Mouse (Mus musculus) hindbrain, embryonic 14.5 days (tissue): ENCODE results near the gene Fmnl1. TPM values are rescaled to one million over a fixed set of nuclear protein-coding genes. Genes with fewer than 3 reads are reported as not detected.

ENCODE experiments used
- ATAC-seq: fragments of 200-750 bp; cut with Nextera tagmentation; 2 replicates; pipeline ENCODE4 v1.8.0; 2017; ENCODE audit warnings: moderate number of reproducible peaks, mild to moderate bottlenecking, moderate TSS enrichment, moderate library complexity; ENCODE audit not compliant: low FRiP score
- DNase-seq: peaks from one replicate; pipeline ENCODE4 v3.0.0-alpha.2; 2015; ENCODE audit warnings: low spot score
- H3K27ac ChIP-seq: fragments of 300-500 bp; sonication (generic); 2 replicates; pipeline ENCODE4 v1.5.1; 2014; ENCODE audit warnings: mild to moderate bottlenecking, moderate library complexity
- H3K27me3 ChIP-seq: fragments of 300-500 bp; sonication (generic); 2 replicates; pipeline ENCODE4 v1.6.1; 2014; ENCODE audit warnings: mild to moderate bottlenecking, low read length, mixed read lengths; ENCODE audit not compliant: control insufficient read depth, insufficient read depth
- H3K36me3 ChIP-seq: fragments of 300-500 bp; sonication (generic); replicated peaks from 2 replicates; pipeline ENCODE4 v1.6.1; 2014; ENCODE audit not compliant: control insufficient read depth, insufficient read depth
- H3K4me1 ChIP-seq: fragments of 300-500 bp; sonication (generic); replicated peaks from 2 replicates; pipeline ENCODE4 v1.6.1; 2014; ENCODE audit warnings: antibody characterized with exemption, low read length, mixed read lengths; ENCODE audit not compliant: control insufficient read depth, insufficient read depth
- H3K4me2 ChIP-seq: fragments of 300-500 bp; sonication (generic); replicated peaks from 2 replicates; pipeline ENCODE4 v1.6.1; 2014; ENCODE audit warnings: mild to moderate bottlenecking, moderate library complexity
- H3K4me3 ChIP-seq: fragments of 300-500 bp; sonication (generic); replicated peaks from 2 replicates; pipeline ENCODE4 v1.5.1; 2014; ENCODE audit warnings: mild to moderate bottlenecking, low read length
- H3K9ac ChIP-seq: fragments of 300-500 bp; sonication (generic); 2 replicates; pipeline ENCODE4 v1.6.1; 2014
- H3K9me3 ChIP-seq: fragments of 300-500 bp; sonication (generic); 2 replicates; pipeline ENCODE4 v1.6.1; 2016; ENCODE audit warnings: low read length; ENCODE audit not compliant: control insufficient read depth
- WGBS: fragments of 180-500 bp; shearing (Covaris S2); extraction: QIAGEN DNeasy Blood & Tissue Kit; methylation state at CpG from one replicate; pipeline ENCODE4 v1.1.7; 2014; 5-methylcytosine and 5-hydroxymethylcytosine counted together
- polyA plus RNA-seq: library from polyadenylated mRNA; unstranded; fragments of >200 nt; fragmentation: Nextera tagmentation; extraction: Ambion mirVana; gene quantifications from 2 replicates; pipeline ENCODE4 v1.2.1, GENCODE M21; 2014

Gene Fmnl1
- polyA plus RNA-seq, 1 experiment from 2014 or later, result 6.1 TPM

DNA sequence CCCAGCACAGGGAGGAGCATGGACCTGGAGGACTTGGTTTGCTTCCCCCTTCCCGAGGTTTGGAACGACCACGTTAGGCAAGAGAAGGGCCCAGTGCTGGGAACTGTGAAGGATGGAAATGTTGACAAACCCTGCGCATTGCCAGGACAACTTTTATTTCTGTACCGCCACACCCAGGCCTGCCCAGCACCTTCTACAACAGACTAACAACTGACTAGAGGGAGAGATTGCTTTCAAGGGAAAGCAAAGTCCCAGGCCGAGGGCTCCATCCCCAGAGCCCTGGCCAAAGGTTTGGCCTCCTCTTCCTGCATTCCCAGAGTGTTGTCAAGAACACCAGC is 30.2 kb upstream of the Fmnl1 start:
- Histone ChIP-seq H3K4me2 (no peak overlapping the region), H3K27ac (peak overlapping the region; percentile 51; the same call in 1 of the 2 replicates), H3K27me3 (no peaks in the 10 kb centered on the region), H3K4me3 (no peak overlapping the region), H3K4me1 (peaks cover 28% of the 10 kb centered on the region), H3K9ac (peak overlapping the region; percentile 6; the same call in 1 of the 2 replicates), H3K36me3 (peaks cover 19% of the 10 kb centered on the region), H3K9me3 (no peaks in the 10 kb centered on the region)
- ATAC-seq, result no peak
- WGBS, result 60% methylated on average over 6 of the region's 6 CpGs
- DNase-seq, result no peak

DNA sequence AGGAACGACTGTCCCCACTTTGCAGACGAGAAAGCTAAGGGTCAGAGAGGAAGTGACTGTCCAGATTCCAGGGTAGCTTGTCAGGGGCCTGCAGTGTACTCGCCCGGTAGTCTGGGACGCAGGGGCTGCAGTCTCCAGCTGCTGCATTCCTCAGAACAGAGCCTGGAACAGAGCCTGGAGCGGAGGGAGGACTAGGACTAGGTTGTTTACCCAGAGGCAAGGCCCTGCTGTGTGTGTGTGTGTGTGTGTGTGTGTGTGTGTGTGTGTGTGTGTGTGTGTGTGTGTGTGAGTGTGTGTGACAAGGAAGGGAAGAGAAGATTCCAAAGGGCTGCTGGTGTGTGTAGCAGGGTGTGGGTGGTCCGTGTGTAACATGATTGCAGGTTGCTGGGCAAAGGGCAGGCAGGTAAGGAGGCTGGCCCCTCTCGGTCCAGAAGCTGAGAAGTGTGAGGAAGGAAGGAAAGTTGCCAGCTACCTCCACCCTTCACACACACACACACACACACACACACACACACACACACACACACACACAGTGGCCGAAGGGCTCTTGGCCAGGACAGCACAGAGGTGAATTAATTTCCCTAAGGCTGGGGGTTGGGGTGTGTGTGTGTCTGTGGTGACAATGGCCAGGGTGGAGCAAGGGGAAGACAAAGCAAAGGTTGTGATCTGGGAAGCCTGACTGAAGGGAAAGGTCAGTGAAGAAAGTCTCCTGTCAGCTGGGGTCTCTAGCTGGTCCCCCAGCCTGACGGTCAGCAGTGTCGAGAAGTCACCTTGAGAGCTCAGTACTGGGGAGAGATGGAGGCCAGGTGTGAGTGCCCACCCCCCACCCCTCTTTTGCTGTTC is 29.6 kb upstream of the Fmnl1 start:
- Histone ChIP-seq H3K4me1 (peaks cover 24% of the 10 kb centered on the region), H3K27ac (peak overlapping the region; percentile 73), H3K27me3 (no peaks in the 10 kb centered on the region), H3K4me2 (peak overlapping the region; percentile 61; the same call in 1 of the 2 replicates), H3K9me3 (no peaks in the 10 kb centered on the region), H3K9ac (peak overlapping the region; percentile 6; the same call in 1 of the 2 replicates), H3K4me3 (no peak overlapping the region), H3K36me3 (peaks cover 19% of the 10 kb centered on the region)
- DNase-seq, result no peak
- no peak for ATAC-seq
- WGBS, result 23% methylated on average over 11 of the region's 11 CpGs

DNA sequence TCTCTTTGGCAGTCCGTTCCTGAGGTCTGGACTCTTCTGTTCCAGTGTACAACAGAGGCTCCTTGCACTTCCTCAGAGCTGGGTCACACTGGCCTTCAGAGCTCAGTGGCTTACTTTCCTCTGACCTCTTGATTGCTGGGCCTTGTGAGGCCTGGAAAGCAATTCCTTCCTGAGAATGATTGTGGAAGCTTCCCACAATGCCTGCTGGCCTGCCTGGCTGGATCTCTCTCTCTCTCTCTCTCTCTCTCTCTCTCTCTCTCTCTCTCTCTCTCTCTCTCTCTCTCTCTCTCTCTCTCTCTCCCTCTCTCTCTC is 29.0 kb upstream of the Fmnl1 start:
- ATAC-seq (no peak), DNase-seq (no peak)
- H3K4me2 ChIP-seq, result peak overlapping the region; percentile 61
- H3K27ac ChIP-seq, result peak overlapping the region; percentile 92
- peaks cover 24% of the 10 kb centered on the region for H3K4me1 ChIP-seq
- no peaks in the 10 kb centered on the region for H3K9me3 ChIP-seq
- peaks cover 19% of the 10 kb centered on the region for H3K36me3 ChIP-seq
- no peak overlapping the region for H3K9ac ChIP-seq
- no peaks in the 10 kb centered on the region for H3K27me3 ChIP-seq
- 17% methylated on average over 1 of the region's 1 CpGs for WGBS
- H3K4me3 ChIP-seq, result no peak overlapping the region

DNA sequence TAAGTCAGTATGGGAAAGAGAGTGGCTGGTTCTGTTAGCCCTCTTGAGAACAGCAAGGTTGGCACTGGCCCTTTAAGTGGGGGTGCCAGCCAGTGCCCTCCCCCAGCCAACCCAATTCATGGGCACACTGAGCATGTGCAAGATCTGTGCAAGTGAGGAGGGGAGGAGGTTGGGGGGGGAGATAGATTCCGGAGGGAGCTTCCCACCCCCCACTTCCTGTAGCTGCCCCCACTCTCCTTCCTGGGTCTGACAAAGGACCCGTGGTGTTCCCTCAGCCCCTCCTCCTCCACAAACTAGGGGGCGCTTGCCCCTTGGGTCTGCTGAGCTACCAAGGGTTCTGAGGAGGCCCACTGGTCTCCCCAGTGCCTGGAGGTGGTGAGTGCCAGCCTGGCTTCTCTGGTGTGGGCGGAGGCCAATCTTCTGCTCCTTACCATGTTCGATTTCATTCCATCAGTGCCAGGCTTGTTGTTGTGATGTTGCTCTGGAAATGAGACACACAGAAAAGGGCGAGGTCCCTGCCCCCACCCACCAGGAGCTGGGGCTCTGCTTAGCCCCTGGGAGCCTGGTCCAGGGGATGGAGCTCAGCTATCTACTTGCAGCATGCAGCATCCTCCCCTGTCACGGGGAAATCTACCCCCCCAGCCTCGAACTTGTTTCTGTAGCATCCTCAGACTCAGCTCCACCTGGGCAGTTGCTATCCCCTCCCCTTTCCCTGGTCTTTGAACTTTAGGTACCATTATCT is 28.3 kb upstream of the Fmnl1 start:
- 20% methylated on average over 8 of the region's 8 CpGs for WGBS
- ATAC-seq (peak; percentile 93), DNase-seq (peak; percentile 80)
- Histone ChIP-seq H3K4me1 (peaks cover 24% of the 10 kb centered on the region), H3K27me3 (no peaks in the 10 kb centered on the region), H3K27ac (peak overlapping the region; percentile 92), H3K4me3 (peak overlapping the region; percentile 25), H3K4me2 (peak overlapping the region; percentile 61), H3K36me3 (peaks cover 19% of the 10 kb centered on the region), H3K9ac (peak overlapping the region; percentile 58), H3K9me3 (no peaks in the 10 kb centered on the region)

DNA sequence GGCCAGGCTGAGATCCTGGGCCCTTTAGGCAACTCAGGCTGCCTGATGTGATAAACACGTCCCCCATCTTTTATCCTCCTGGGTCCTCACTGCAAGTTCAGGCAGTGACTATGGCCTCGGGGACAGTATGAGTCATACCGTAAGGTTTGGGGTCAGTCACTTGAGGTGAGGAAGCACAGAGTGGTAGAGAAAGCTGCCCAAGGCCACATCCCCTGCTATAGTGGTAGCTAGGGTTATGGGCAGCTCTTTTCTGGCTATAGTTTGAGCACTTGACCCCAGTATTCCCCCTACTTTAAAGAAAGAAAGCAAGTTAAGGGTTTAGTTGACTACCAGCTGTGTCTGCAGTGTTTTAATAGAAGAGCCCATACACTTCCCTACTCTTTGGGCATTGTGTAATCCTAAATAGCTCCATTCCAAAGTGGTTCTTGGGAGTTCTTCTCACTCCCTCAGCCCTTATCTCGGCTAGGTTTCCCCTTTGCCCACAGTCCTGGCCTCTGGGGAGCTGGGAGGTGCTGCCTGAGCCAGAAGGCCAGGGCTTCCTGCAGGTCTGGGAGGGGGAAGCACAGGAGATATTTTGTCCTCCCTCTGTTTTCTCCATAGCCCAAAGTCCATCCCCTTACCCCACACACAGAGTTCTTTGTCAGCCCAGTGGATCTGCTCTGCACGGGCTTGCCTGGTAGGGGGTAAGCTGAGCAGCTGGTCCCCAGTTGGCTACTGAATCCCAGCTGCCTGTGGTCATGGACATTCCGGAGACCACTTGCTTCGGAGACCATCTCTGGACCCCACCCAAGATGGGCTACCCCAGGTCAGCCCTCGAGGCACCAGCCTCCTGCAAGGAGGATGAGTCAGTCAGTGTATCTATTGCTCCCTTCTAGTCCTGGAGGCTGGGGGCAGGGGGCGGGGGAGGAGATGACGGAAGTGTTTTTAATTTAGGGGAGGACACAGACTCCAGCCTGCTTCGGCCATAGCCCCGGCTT is 26.3 kb upstream of the Fmnl1 start:
- Histone ChIP-seq H3K4me3 (no peak overlapping the region), H3K9me3 (no peaks in the 10 kb centered on the region), H3K4me2 (no peak overlapping the region), H3K36me3 (peaks cover 7% of the 10 kb centered on the region), H3K27me3 (no peaks in the 10 kb centered on the region), H3K9ac (no peak overlapping the region), H3K27ac (no peak overlapping the region), H3K4me1 (peaks cover 24% of the 10 kb centered on the region)
- ATAC-seq, result no peak
- 37% methylated on average over 12 of the region's 12 CpGs for WGBS
- DNase-seq, result no peak

DNA sequence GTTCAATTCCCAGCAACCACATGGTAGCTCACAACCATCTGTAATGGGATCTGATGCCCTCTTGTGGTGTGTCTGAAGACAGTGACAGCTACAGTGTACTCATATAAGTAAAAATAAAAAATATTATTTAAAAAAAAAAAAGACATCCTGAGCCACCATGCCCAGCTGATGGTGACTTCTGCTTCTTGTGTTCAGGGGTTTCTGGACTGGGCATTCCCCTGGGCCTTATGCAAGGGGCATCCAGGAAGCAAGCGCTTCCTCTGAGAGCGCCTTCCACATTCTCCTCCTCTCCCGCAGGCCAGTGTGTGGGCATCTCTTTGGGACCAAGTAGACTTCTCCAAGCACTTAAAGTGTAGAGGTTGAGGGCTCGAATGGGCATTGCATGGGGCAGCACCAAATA is 24.5 kb upstream of the Fmnl1 start:
- Histone ChIP-seq H3K4me2 (no peak overlapping the region), H3K36me3 (no peaks in the 10 kb centered on the region), H3K4me3 (no peak overlapping the region), H3K27me3 (no peaks in the 10 kb centered on the region), H3K27ac (no peak overlapping the region), H3K4me1 (peaks cover 22% of the 10 kb centered on the region), H3K9ac (no peak overlapping the region), H3K9me3 (no peaks in the 10 kb centered on the region)
- DNase-seq (no peak), ATAC-seq (no peak)
- 88% methylated on average over 4 of the region's 4 CpGs for WGBS

DNA sequence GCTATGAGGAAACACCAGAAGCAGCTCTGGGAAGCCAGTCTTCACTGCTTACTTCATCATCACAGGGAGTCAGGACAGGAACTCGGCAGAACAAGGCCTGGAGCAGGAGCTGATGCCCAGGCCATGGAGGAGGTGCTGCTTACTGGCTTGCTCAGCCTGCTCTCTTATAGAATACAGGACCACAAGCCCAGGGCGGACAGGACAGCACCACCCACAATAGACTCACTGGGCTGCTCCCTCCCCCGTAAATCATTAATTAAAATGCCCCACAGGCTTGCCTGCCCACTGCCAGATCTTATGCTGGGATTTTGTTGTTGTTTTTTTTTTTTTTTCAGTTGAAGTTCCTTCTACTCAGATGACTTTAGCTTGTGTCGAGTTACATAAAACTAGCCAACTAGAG is 23.1 kb upstream of the Fmnl1 start:
- Histone ChIP-seq H3K4me2 (no peak overlapping the region), H3K27me3 (no peaks in the 10 kb centered on the region), H3K9ac (no peak overlapping the region), H3K27ac (no peak overlapping the region), H3K36me3 (no peaks in the 10 kb centered on the region), H3K4me1 (peaks cover 8% of the 10 kb centered on the region), H3K9me3 (no peaks in the 10 kb centered on the region), H3K4me3 (no peak overlapping the region)
- no peak for DNase-seq
- 60% methylated on average over 4 of the region's 4 CpGs for WGBS
- ATAC-seq, result no peak

DNA sequence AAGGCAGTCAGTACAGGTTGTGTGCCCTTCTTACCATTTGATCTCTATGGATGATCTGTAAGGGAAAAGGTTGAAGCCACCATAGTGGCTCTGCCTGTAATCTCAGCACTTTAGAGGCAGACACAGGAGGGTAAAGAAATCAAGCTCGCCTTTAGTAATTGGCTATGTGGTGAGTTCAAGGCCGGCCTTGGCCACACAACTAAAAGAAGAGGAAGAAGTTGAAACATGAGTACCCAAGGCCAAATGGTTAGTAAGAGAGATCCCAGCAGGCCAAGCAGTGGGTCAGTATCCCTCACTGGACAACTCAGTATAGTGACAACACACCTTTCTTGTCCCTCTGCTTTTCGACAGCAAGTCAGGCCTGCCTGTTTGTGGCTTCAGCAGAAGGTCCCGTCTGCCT is 21.1 kb upstream of the Fmnl1 start:
- H3K4me3 ChIP-seq, result no peak overlapping the region
- H3K9me3 ChIP-seq, result no peaks in the 10 kb centered on the region
- ATAC-seq, result no peak
- no peak overlapping the region for H3K9ac ChIP-seq
- WGBS, result 98% methylated on average over 4 of the region's 4 CpGs
- H3K27me3 ChIP-seq, result no peaks in the 10 kb centered on the region
- H3K36me3 ChIP-seq, result no peaks in the 10 kb centered on the region
- no peak overlapping the region for H3K4me2 ChIP-seq
- no peak overlapping the region for H3K27ac ChIP-seq
- 0 out of 2 replicates have a peak, but pooled peaks cover 1% of the 10 kb centered on the region for H3K4me1 ChIP-seq
- DNase-seq, result no peak
